Mouse (Mus musculus) spleen, adult 2 months (tissue): ENCODE measurements at regions not wholly inside any gene's neighbourhood (a gene's known extent, or its start where the extent isn't known, plus 50 kb on each side); places are given as distances from the start of the nearest gene placed in this dataset.

Source experiments
- CTCF ChIP-seq: fragments of 200-500 bp; IDR thresholded peaks from 2 replicates; pipeline ENCODE4 v1.5.1; 2011; ENCODE audit warnings: mild to moderate bottlenecking, inconsistent platforms; ENCODE audit not compliant: insufficient read depth, insufficient read length, insufficient replicate concordance; ENCODE audit errors: extremely low read depth
- POLR2A ChIP-seq: fragments of 200-500 bp; IDR thresholded peaks from 2 replicates; pipeline ENCODE4 v1.6.1; 2011; ENCODE audit warnings: low read depth, low read length, inconsistent platforms

DNA sequence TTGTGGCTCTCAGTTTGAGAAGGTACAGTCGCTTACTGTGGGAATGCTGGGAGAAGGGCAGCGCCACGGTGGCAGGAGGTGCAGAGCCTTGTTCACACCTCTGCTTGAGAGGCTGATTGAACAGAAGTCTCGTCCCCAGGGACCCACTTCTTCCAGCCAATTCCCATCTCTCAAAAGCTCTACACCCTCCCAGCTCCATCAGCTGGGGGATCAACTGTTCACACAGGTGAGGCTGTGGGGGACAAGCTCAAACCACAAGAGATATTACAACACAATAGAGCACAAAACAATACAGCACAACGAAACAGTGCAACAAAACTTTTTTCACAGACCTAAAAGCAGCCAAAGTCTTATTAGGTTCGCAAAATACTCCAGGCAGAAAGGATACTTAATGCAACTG is 457.7 kb downstream of the 1810013L24Rik start:
- no peak for TF ChIP-seq CTCF
- TF ChIP-seq POLR2A: no peak
